Mouse (Mus musculus): ENCODE data around the gene Cops9. TPM values are rescaled to one million over a fixed set of nuclear protein-coding genes. Genes with fewer than 3 reads are reported as not detected.

Gene Cops9
- total and polyA plus RNA-seq, 3 experiments, result 377 to 618 TPM; not detected in 1

DNA sequence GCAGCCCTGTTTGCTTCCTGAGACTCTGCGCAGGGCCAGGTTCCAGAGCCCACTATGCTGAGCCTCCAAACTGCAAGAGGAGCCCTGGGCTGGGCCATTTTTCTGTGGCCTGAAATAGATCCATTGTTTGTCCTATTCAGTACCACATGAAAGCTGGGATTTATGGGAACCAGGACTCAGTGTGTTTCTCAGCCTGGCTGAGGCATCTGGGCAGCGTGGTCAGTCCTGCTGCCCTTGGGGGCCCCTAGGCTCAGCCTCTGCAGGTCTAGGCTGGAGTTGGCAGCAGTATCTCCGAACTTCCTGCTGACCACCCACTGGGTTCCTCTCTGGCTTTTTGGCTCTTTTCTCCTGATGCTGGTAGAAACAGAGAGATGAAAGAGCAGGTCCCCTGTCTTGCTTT is 9.7 kb upstream of the Cops9 start:
- Histone ChIP-seq H3K27me3 (ENCODE audit: control insufficient read depth in 1 of 2, insufficient read depth in 2 of 2, low read length in 2 of 2) (no peaks in the 10 kb centered on the region), H3K9ac (ENCODE audit: control insufficient read depth, low read depth, low read length, poor library complexity, severe bottlenecking) (no peak overlapping the region), H3K4me1 (ENCODE audit: control insufficient read depth in 1 of 2, insufficient read depth in 2 of 2, low read length in 2 of 2) (peaks cover 3 to 7% of the 10 kb centered on the region in 2 experiments), H3K9me3 (replicated peaks; ENCODE audit: insufficient read depth, low read length) (no peaks in the 10 kb centered on the region), H3K4me3 (ENCODE audit: control insufficient read depth in 1 of 2, insufficient read depth in 1 of 2, low read depth in 2 of 2, low read length in 2 of 2) (no peak overlapping the region), H3K79me2 (ENCODE audit: control insufficient read depth, insufficient read depth, low read length, poor library complexity) (no peaks in the 10 kb centered on the region; the same call in 1 of the 2 replicates), H3K27ac (ENCODE audit: control insufficient read depth, low read depth, low read length) (no peak overlapping the region), H3K36me3 (ENCODE audit: control insufficient read depth in 1 of 2, insufficient read depth in 2 of 2, low read length in 2 of 2) (peaks cover 0 to 7% of the 10 kb centered on the region in 2 experiments; a peak in 2 of 4 replicates)
- TF ChIP-seq MAX (IDR thresholded peaks at IDR 0.05; ENCODE audit: low read length) (no peak), ZKSCAN1 (IDR thresholded peaks at IDR 0.05; ENCODE audit: low read depth, low read length) (no peak), MEF2A (IDR thresholded peaks at IDR 0.05; ENCODE audit: extremely low read depth, insufficient replicate concordance, low read depth, low read length, poor library complexity, severe bottlenecking) (no peak), NELFE (IDR thresholded peaks at IDR 0.05; ENCODE audit: low read depth, low read length) (no peak), GATA1 (IDR thresholded peaks at IDR 0.05; ENCODE audit: low read depth, low read length) (no peak), E2F4 (IDR thresholded peaks at IDR 0.05; ENCODE audit: borderline replicate concordance, low read depth, low read length) (no peak), RCOR1 (IDR thresholded peaks at IDR 0.05; ENCODE audit: low read depth, low read length) (no peak), NRF1 (IDR thresholded peaks at IDR 0.05; ENCODE audit: insufficient read depth, low read depth, low read length, poor library complexity, severe bottlenecking) (no peak), ZC3H11A (IDR thresholded peaks at IDR 0.05; ENCODE audit: low read depth, low read length) (no peak), CHD1 (IDR thresholded peaks at IDR 0.05; ENCODE audit: low read depth, low read length) (no peak), MXI1 (IDR thresholded peaks at IDR 0.05; ENCODE audit: low read depth, low read length) (no peak), CTCF (IDR thresholded peaks at IDR 0.05 in 2 of 3, conservative IDR thresholded peaks at IDR 0.05 in 1 of 3; ENCODE audit: control insufficient read depth in 1 of 3, insufficient read depth in 1 of 3, low read depth in 2 of 3, low read length in 3 of 3, poor library complexity in 1 of 3, severe bottlenecking in 1 of 3) (no peak), KAT2A (conservative IDR thresholded peaks at IDR 0.05; ENCODE audit: low read depth, low read length) (no peak), POLR2AphosphoS2 (IDR thresholded peaks at IDR 0.05; ENCODE audit: low read length) (no peak), TCF12 (IDR thresholded peaks at IDR 0.05; ENCODE audit: low read depth, low read length) (no peak), MAZ (IDR thresholded peaks at IDR 0.05; ENCODE audit: low read depth, low read length) (no peak), HCFC1 (IDR thresholded peaks at IDR 0.05; ENCODE audit: low read depth, low read length) (no peak), CHD2 (IDR thresholded peaks at IDR 0.05; ENCODE audit: low read length) (no peak), JUND (IDR thresholded peaks at IDR 0.05; ENCODE audit: low read depth, low read length) (no peak), TAL1 (IDR thresholded peaks at IDR 0.05; ENCODE audit: low read length) (no peak)
- DNase-seq (ENCODE audit: low read depth, low spot score), result no peak

DNA sequence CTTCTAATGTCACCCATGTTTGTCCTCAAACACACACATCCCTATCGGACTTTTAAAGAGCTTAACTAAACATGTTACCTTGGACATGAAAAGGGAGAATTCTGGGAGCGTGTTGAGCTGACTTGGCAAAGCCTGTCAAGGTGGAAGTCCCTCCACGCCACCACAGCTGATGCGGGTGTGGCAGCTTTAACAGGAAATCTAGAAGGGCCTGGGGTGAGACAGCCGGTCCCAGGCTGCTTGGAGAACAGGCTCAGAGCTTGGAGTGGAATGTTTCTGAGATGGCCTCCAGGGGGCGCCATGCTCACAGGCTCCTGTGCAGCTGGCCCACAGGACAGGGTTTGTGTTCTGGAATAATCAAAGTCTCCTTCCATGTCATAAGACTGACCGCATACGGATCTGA is 6.9 kb upstream of the Cops9 start, which contains the start of gene Otos:
Otos (minus strand) TSS at position 169 of the 400 bp plus-strand sequence.
- H3K79me2 ChIP-seq (ENCODE audit: control insufficient read depth, insufficient read depth, low read length, poor library complexity), result no peaks in the 10 kb centered on the region; the same call in 1 of the 2 replicates
- H3K9me3 ChIP-seq (replicated peaks; ENCODE audit: insufficient read depth, low read length), result no peaks in the 10 kb centered on the region
- H3K36me3 ChIP-seq (ENCODE audit: control insufficient read depth in 1 of 2, insufficient read depth in 2 of 2, low read length in 2 of 2), result peaks cover 0 to 7% of the 10 kb centered on the region in 2 experiments; a peak in 2 of 4 replicates
- H3K4me1 ChIP-seq (ENCODE audit: control insufficient read depth in 1 of 2, insufficient read depth in 2 of 2, low read length in 2 of 2), result peaks cover 3 to 7% of the 10 kb centered on the region in 2 experiments
- H3K27me3 ChIP-seq (ENCODE audit: control insufficient read depth in 1 of 2, insufficient read depth in 2 of 2, low read length in 2 of 2), result no peaks in the 10 kb centered on the region
- DNase-seq (ENCODE audit: low read depth, low spot score), result peak; percentile 95
- TF ChIP-seq CTCF (IDR thresholded peaks at IDR 0.05 in 2 of 3, conservative IDR thresholded peaks at IDR 0.05 in 1 of 3; ENCODE audit: control insufficient read depth in 1 of 3, insufficient read depth in 1 of 3, low read depth in 2 of 3, low read length in 3 of 3, poor library complexity in 1 of 3, severe bottlenecking in 1 of 3) (peak; percentile 92 to 99 (median 99); a peak in 5 of 6 replicates), ETS1 (IDR thresholded peaks at IDR 0.05; ENCODE audit: low read depth, low read length) (peak; percentile 84), POLR2A (IDR thresholded peaks at IDR 0.05; ENCODE audit: control insufficient read depth in 1 of 2, insufficient read depth in 1 of 2, low read depth in 1 of 2, low read length in 2 of 2, poor library complexity in 1 of 2) (no peak), SMC3 (IDR thresholded peaks at IDR 0.05; ENCODE audit: low read depth, low read length) (peak; percentile 89), RCOR1 (IDR thresholded peaks at IDR 0.05; ENCODE audit: low read depth, low read length) (peak; percentile 51), JUND (IDR thresholded peaks at IDR 0.05; ENCODE audit: low read depth, low read length) (no peak), ZMIZ1 (IDR thresholded peaks at IDR 0.05; ENCODE audit: low read depth, low read length) (no peak), HCFC1 (IDR thresholded peaks at IDR 0.05; ENCODE audit: low read depth, low read length) (peak; percentile 45; the same call in 1 of the 2 replicates), GABPA (IDR thresholded peaks at IDR 0.05; ENCODE audit: low read depth, low read length) (no peak), CHD1 (IDR thresholded peaks at IDR 0.05; ENCODE audit: low read depth, low read length) (no peak), NELFE (IDR thresholded peaks at IDR 0.05; ENCODE audit: low read depth, low read length) (no peak), SIN3A (IDR thresholded peaks at IDR 0.05; ENCODE audit: low read length) (peak; percentile 84), RAD21 (IDR thresholded peaks at IDR 0.05; ENCODE audit: low read depth, low read length) (peak; percentile 94), MXI1 (IDR thresholded peaks at IDR 0.05; ENCODE audit: low read depth, low read length) (peak; percentile 64; the same call in 1 of the 2 replicates), BHLHE40 (IDR thresholded peaks at IDR 0.05; ENCODE audit: borderline replicate concordance, low read depth, low read length) (peak; percentile 47), ZC3H11A (IDR thresholded peaks at IDR 0.05; ENCODE audit: low read depth, low read length) (peak; percentile 84), MAZ (IDR thresholded peaks at IDR 0.05; ENCODE audit: low read depth, low read length) (peak; percentile 49; the same call in 1 of the 2 replicates), EP300 (IDR thresholded peaks at IDR 0.05; ENCODE audit: low read depth in 1 of 2, low read length in 2 of 2) (peak; percentile 5 to 6; a peak in 1 of 4 replicates), MAX (IDR thresholded peaks at IDR 0.05; ENCODE audit: low read length) (peak; percentile 55), MYB (IDR thresholded peaks at IDR 0.05; ENCODE audit: low read depth, low read length) (no peak)
- peak within 1 kb of the TSS; percentile 84 for H3K27ac ChIP-seq (ENCODE audit: control insufficient read depth, low read depth, low read length)
- peak within 1 kb of the TSS; percentile 65 for H3K9ac ChIP-seq (ENCODE audit: control insufficient read depth, low read depth, low read length, poor library complexity, severe bottlenecking)
- peak within 1 kb of the TSS; percentile 53 to 64 for H3K4me3 ChIP-seq (ENCODE audit: control insufficient read depth in 1 of 2, insufficient read depth in 1 of 2, low read depth in 2 of 2, low read length in 2 of 2)
